ENCODE assay signal across 8 mouse cellular contexts in genomic region chr9:65828016-65828403, GRCm38 (mm10). TPM values are rescaled to one million over a fixed set of nuclear protein-coding genes. Genes with fewer than 3 reads are reported as not detected.
DNase-seq lines count a peak whose midpoint lies in the region; ATAC-seq and TF ChIP-seq lines count a peak whose summit lies in the region.

No protein-coding gene starts in this region.

- DNase-seq in cerebellum, adult 2 months = no peak
- DNase-seq in cerebellum, adult 18-20 months = no peak
- DNase-seq in testis, postnatal 10 days (ENCODE audit: low spot score) = no peak
- no peak for DNase-seq in layer of hippocampus, adult 9-11 months
- no peak for DNase-seq in gastrocnemius, postnatal 25 days

- H3K4me3 ChIP-seq in cerebellum, adult 2 months (replicated peaks; ENCODE audit: insufficient read depth, low read depth, low read length) = peak overlapping the region; percentile 64
- peak overlapping the region; percentile 95 for H3K4me3 ChIP-seq in testis, adult 2 months (ENCODE audit: control insufficient read depth, low read depth, low read length)
- peak overlapping the region; percentile 86 for H3K4me3 ChIP-seq in limb, embryonic 13.5 days
- H3K4me3 ChIP-seq in stomach, embryonic 15.5 days (replicated peaks) = peak overlapping the region; percentile 88

- H3K4me1 ChIP-seq in cerebellum, adult 2 months (ENCODE audit: control insufficient read depth, insufficient read depth, low read length) = peaks cover 7% of the 10 kb centered on the region
- H3K4me1 ChIP-seq in testis, adult 2 months (ENCODE audit: control insufficient read depth, insufficient read depth, low read length) = peaks cover 12% of the 10 kb centered on the region
- peaks cover 44% of the 10 kb centered on the region for H3K4me1 ChIP-seq in limb, embryonic 13.5 days
- H3K4me1 ChIP-seq in stomach, embryonic 15.5 days = peaks cover 31% of the 10 kb centered on the region

- H3K4me2 ChIP-seq in limb, embryonic 13.5 days (replicated peaks) = peak overlapping the region; percentile 80
- peak overlapping the region; percentile 70 for H3K4me2 ChIP-seq in stomach, embryonic 15.5 days

- 2% methylated on average over 13 of the region's 13 CpGs for WGBS in cerebellum, adult 2 months
- WGBS in limb, embryonic 13.5 days = under 1% methylated on average over 13 of the region's 13 CpGs
- 1% methylated on average over 13 of the region's 13 CpGs for WGBS in stomach, embryonic 15.5 days

- no peak for ATAC-seq in limb, embryonic 13.5 days (ENCODE audit: low FRiP score, low read depth)
- no peak for ATAC-seq in stomach, embryonic 15.5 days (ENCODE audit: insufficient read depth, low FRiP score, low read depth)

- H3K9me3 ChIP-seq in limb, embryonic 13.5 days = no peaks in the 10 kb centered on the region
- H3K9me3 ChIP-seq in stomach, embryonic 15.5 days = no peaks in the 10 kb centered on the region

- no peak overlapping the region for H3K27ac ChIP-seq in cerebellum, adult 2 months (ENCODE audit: insufficient read depth, low read length)
- no peak overlapping the region for H3K27ac ChIP-seq in testis, adult 2 months (ENCODE audit: control insufficient read depth, insufficient read depth, low read depth, low read length)
- H3K27ac ChIP-seq in limb, embryonic 13.5 days = peak overlapping the region; percentile 98; the same call in 1 of the 2 replicates
- H3K27ac ChIP-seq in stomach, embryonic 15.5 days = peak overlapping the region; percentile 99

- no peak for TF ChIP-seq CTCF in cerebellum, adult 2 months (IDR thresholded peaks at IDR 0.05; ENCODE audit: borderline replicate concordance, insufficient read depth, low read depth, low read length)
- TF ChIP-seq CTCF in testis, adult 2 months (IDR thresholded peaks at IDR 0.05; ENCODE audit: control insufficient read depth, insufficient read depth, insufficient replicate concordance, low read depth, low read length) = no peak

- H3K36me3 ChIP-seq in testis, adult 2 months (ENCODE audit: control insufficient read depth, insufficient read depth, low read length) = no peaks in the 10 kb centered on the region
- H3K36me3 ChIP-seq in limb, embryonic 13.5 days = 0 out of 2 replicates have a peak, but pooled peaks cover 3% of the 10 kb centered on the region
- no peaks in the 10 kb centered on the region for H3K36me3 ChIP-seq in stomach, embryonic 15.5 days

- TF ChIP-seq POLR2A in cerebellum, adult 2 months (IDR thresholded peaks at IDR 0.05; ENCODE audit: borderline replicate concordance, insufficient read depth, low read length) = no peak
- no peak for TF ChIP-seq POLR2A in testis, adult 2 months (IDR thresholded peaks at IDR 0.05; ENCODE audit: control insufficient read depth, low read depth, low read length)

- peak overlapping the region; percentile 97 for H3K9ac ChIP-seq in limb, embryonic 13.5 days
- peak overlapping the region; percentile 34; the same call in 1 of the 2 replicates for H3K9ac ChIP-seq in stomach, embryonic 15.5 days

- no peaks in the 10 kb centered on the region for H3K27me3 ChIP-seq in cerebellum, adult 2 months (ENCODE audit: control insufficient read depth, insufficient read depth, low read length)
- H3K27me3 ChIP-seq in testis, adult 2 months (ENCODE audit: control insufficient read depth, insufficient read depth, low read length) = no peaks in the 10 kb centered on the region
- H3K27me3 ChIP-seq in limb, embryonic 13.5 days = no peaks in the 10 kb centered on the region
- no peaks in the 10 kb centered on the region for H3K27me3 ChIP-seq in stomach, embryonic 15.5 days (replicated peaks)

RNA-seq across cellular contexts. Expression of gene Zfp609, which starts 0.6 kb away (rescaled TPM):
- 19.2 and 23.2 TPM in 2 replicates for polyA plus RNA-seq in cerebellum, adult 2 months (2012; rRNA removed)
- 9.8 and 10.4 TPM in 2 replicates for polyA plus RNA-seq in testis, adult 2 months (2012; rRNA removed)
- 7.2 and 8.1 TPM in 2 replicates for polyA plus RNA-seq in limb, embryonic 13.5 days (2015; fragmentation: Nextera tagmentation; extraction: Ambion mirVana)
- 6.4 and 6.5 TPM in 2 replicates for polyA plus RNA-seq in stomach, embryonic 15.5 days (2015; fragmentation: Nextera tagmentation; extraction: Ambion mirVana)
- total RNA-seq in gastrocnemius, postnatal 25 days (2021) = 10 to 100 TPM; 15.1 to 20.6 TPM

Comparison
In these comparisons a context has a peak if more than half of its experiments do, and no peak if none do; other contexts are left out.
1. H3K27ac ChIP-seq: peak in limb, embryonic 13.5 days (single experiment) and stomach, embryonic 15.5 days (single experiment); none in cerebellum, adult 2 months (single experiment) and testis, adult 2 months (single experiment).
2. Peak in every context shown above with its lines, with median percentiles within 50 percentile points of each other: H3K4me3 ChIP-seq.